Mouse (Mus musculus) testis, adult 2 months (tissue): ENCODE measurements at regions not wholly inside any gene's neighbourhood (a gene's known extent, or its start where the extent isn't known, plus 50 kb on each side); places are given as distances from the start of the nearest gene placed in this dataset.

Experiments used
- CTCF ChIP-seq: fragments of 200-500 bp; IDR thresholded peaks from 2 replicates; pipeline ENCODE4 v1.5.1; 2012; ENCODE audit warnings: low read depth, mild to moderate bottlenecking, inconsistent platforms, low read length, moderate library complexity; ENCODE audit not compliant: control insufficient read depth, insufficient read depth, insufficient replicate concordance
- POLR2A ChIP-seq: fragments of 200-500 bp; IDR thresholded peaks from 2 replicates; pipeline ENCODE4 v1.6.1; 2012; ENCODE audit warnings: low read depth, mild to moderate bottlenecking, inconsistent platforms, low read length, moderate library complexity; ENCODE audit not compliant: control insufficient read depth

- TF ChIP-seq CTCF (no peak), POLR2A (no peak)
These were observed 537.6 kb downstream of the Bcl11a start for GRCm38 (mm10) chr11:24615436-24615835.
